ENCODE assay signal across 13 mouse cellular contexts in genomic region chr5:26339266-26339665, GRCm38 (mm10).
"Had no signal": no experiment of that assay in that cellular context is flagged by ENCODE, and none has a peak within 500 bp of the region (broad histone marks: within the 10 kb centered on the region; RNA-seq: fewer than 3 reads in every experiment).

No protein-coding gene starts in this region.

- H3K27ac ChIP-seq: kidney, postnatal 0 days; layer of hippocampus, adult 2 months; left cerebral cortex, adult 2 months; liver, embryonic 13.5 days had no signal

- H3K36me3 ChIP-seq: liver, embryonic 13.5 days had no signal

- H3K4me1 ChIP-seq: liver, embryonic 13.5 days had no signal

- H3K9ac ChIP-seq: liver, embryonic 13.5 days had no signal

- DNase-seq: kidney, postnatal 36 days; layer of hippocampus, adult 9-11 months; liver, embryonic 13.5 days; lung, adult 2 months; lung, postnatal 14 days; lung, postnatal 4 days; midbrain, embryonic 14.5 days; thymus, adult 18-20 months; thymus, postnatal 4 days had no signal

- H3K4me3 ChIP-seq: layer of hippocampus, adult 2 months; left cerebral cortex, adult 2 months; liver, embryonic 13.5 days had no signal

- H3K27me3 ChIP-seq: liver, embryonic 13.5 days had no signal

- H3K4me2 ChIP-seq: liver, embryonic 13.5 days; midbrain, embryonic 11.5 days had no signal

- H3K9me3 ChIP-seq: liver, embryonic 13.5 days had no signal
